Mouse (Mus musculus): ENCODE measurements around the gene Treml2. TPM values are rescaled to one million over a fixed set of nuclear protein-coding genes. Genes with fewer than 3 reads are reported as not detected.

Gene Treml2
- polyA plus RNA-seq (2015; fragmentation: Illumina TruSeq; extraction: RNeasy Lipid Tissue Mini Kit (QIAGEN cat#74804); ENCODE audit: insufficient read depth, low replicate concordance) = 78.2 TPM

DNA sequence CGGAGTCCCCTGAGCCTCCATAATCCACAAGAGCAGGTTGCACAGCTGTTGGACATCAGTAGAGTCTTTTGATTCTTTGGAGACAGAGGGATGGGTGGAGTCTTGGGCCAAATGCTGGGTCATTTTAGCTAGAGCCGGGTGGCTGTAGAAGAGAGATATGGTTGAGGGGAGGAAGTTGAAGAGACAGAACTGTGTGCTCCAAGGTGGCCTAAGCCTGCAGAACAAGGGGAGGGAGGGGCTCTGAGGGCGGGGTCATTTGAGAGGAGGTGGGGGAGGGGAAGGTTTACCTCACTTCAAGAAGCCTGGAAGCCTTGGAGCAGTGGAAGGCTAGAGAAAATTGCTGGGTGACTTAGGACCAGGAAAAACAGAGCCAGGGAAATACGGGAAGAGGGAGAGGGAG is at the start of gene Treml2:
Gene Treml2 (plus strand): TSS at position 296 of the 400 bp plus-strand sequence.

GRCm38 (mm10) chr17:48263741-48264362 is 35.4 kb upstream of the Treml2 start, which contains the start of gene Treml4:
TSS of gene Treml4 (plus strand) at chr17:48264295.

GRCm38 (mm10) chr17:48315905-48316579 is 16.7 kb downstream of the Treml2 start, which contains the start of gene B430306N03Rik:
TSS of gene B430306N03Rik (plus strand) at chr17:48316141.

GRCm38 (mm10) chr17:48346231-48346630 is 46.9 kb downstream of the Treml2 start, which contains the start of gene Trem2:
TSS of gene Trem2 (plus strand) at chr17:48346401.

GRCm38 (mm10) chr17:48359616-48360015 is 60.3 kb downstream of the Treml2 start, which contains the start of gene Treml1:
TSS of gene Treml1 (plus strand) at chr17:48359916.

Other genes with a start within 250 kb of the Treml2 start
- not detected for gene 1700067P10Rik, start 210.2 kb upstream of the Treml2 start, polyA plus RNA-seq (2015; fragmentation: Illumina TruSeq; extraction: RNeasy Lipid Tissue Mini Kit (QIAGEN cat#74804); ENCODE audit: insufficient read depth, low replicate concordance)
- gene 9830107B12Rik, start 153.2 kb upstream of the Treml2 start, polyA plus RNA-seq (2015; fragmentation: Illumina TruSeq; extraction: RNeasy Lipid Tissue Mini Kit (QIAGEN cat#74804); ENCODE audit: insufficient read depth, low replicate concordance) = 0.32 TPM
- 4.2 TPM for gene A530064D06Rik, start 132.2 kb upstream of the Treml2 start, polyA plus RNA-seq (2015; fragmentation: Illumina TruSeq; extraction: RNeasy Lipid Tissue Mini Kit (QIAGEN cat#74804); ENCODE audit: insufficient read depth, low replicate concordance)
- gene Trem1, start 66.7 kb upstream of the Treml2 start, polyA plus RNA-seq (2015; fragmentation: Illumina TruSeq; extraction: RNeasy Lipid Tissue Mini Kit (QIAGEN cat#74804); ENCODE audit: insufficient read depth, low replicate concordance) = 3.4 TPM
- 3.7 TPM for gene Trem3, start 51.7 kb upstream of the Treml2 start, polyA plus RNA-seq (2015; fragmentation: Illumina TruSeq; extraction: RNeasy Lipid Tissue Mini Kit (QIAGEN cat#74804); ENCODE audit: insufficient read depth, low replicate concordance)
- gene Treml4, start 35.2 kb upstream of the Treml2 start, polyA plus RNA-seq (2015; fragmentation: Illumina TruSeq; extraction: RNeasy Lipid Tissue Mini Kit (QIAGEN cat#74804); ENCODE audit: insufficient read depth, low replicate concordance) = 80.5 TPM
- 14.7 TPM for gene B430306N03Rik, start 16.6 kb downstream of the Treml2 start, polyA plus RNA-seq (2015; fragmentation: Illumina TruSeq; extraction: RNeasy Lipid Tissue Mini Kit (QIAGEN cat#74804); ENCODE audit: insufficient read depth, low replicate concordance)
- 0.29 TPM for gene Trem2, start 46.9 kb downstream of the Treml2 start, polyA plus RNA-seq (2015; fragmentation: Illumina TruSeq; extraction: RNeasy Lipid Tissue Mini Kit (QIAGEN cat#74804); ENCODE audit: insufficient read depth, low replicate concordance)
- 4.1 TPM for gene Treml1, start 60.4 kb downstream of the Treml2 start, polyA plus RNA-seq (2015; fragmentation: Illumina TruSeq; extraction: RNeasy Lipid Tissue Mini Kit (QIAGEN cat#74804); ENCODE audit: insufficient read depth, low replicate concordance)
- 86.0 TPM for gene Nfya, start 110.4 kb downstream of the Treml2 start, polyA plus RNA-seq (2015; fragmentation: Illumina TruSeq; extraction: RNeasy Lipid Tissue Mini Kit (QIAGEN cat#74804); ENCODE audit: insufficient read depth, low replicate concordance)
- gene Oard1, start 110.5 kb downstream of the Treml2 start, polyA plus RNA-seq (2015; fragmentation: Illumina TruSeq; extraction: RNeasy Lipid Tissue Mini Kit (QIAGEN cat#74804); ENCODE audit: insufficient read depth, low replicate concordance) = 75.5 TPM
- 0.83 TPM for gene Apobec2, start 133.4 kb downstream of the Treml2 start, polyA plus RNA-seq (2015; fragmentation: Illumina TruSeq; extraction: RNeasy Lipid Tissue Mini Kit (QIAGEN cat#74804); ENCODE audit: insufficient read depth, low replicate concordance)
- gene Tspo2, start 152.0 kb downstream of the Treml2 start, polyA plus RNA-seq (2015; fragmentation: Illumina TruSeq; extraction: RNeasy Lipid Tissue Mini Kit (QIAGEN cat#74804); ENCODE audit: insufficient read depth, low replicate concordance) = 8.9 TPM
- gene Unc5cl, start 155.4 kb downstream of the Treml2 start, polyA plus RNA-seq (2015; fragmentation: Illumina TruSeq; extraction: RNeasy Lipid Tissue Mini Kit (QIAGEN cat#74804); ENCODE audit: insufficient read depth, low replicate concordance) = 9.0 TPM

Measured in spleen, adult 10 weeks (tissue).